Mouse (Mus musculus): Measurements from ENCODE around the gene Zfpm1.

The Zfpm1 gene

DNA sequence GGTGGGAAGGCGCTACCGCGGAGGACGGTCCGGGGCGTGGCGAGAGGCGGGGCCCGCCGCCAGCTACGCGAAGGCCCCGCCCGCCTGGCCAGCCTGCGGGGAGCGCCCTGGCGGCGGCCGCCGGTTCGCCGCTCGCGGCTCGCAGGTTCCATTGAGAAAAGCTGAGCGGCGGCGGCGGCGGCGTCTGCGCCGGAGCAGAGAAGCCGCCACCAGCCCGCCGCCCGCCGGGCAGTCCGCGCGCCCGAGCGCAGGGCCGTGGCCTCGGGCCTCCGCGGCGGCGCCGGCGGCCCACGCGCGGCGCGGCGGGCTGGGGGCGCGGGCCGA lies at the start of gene Zfpm1:
Gene Zfpm1 (plus strand): TSS at position 107 of the 324 bp plus-strand sequence.
- DNase-seq = no peak

DNA sequence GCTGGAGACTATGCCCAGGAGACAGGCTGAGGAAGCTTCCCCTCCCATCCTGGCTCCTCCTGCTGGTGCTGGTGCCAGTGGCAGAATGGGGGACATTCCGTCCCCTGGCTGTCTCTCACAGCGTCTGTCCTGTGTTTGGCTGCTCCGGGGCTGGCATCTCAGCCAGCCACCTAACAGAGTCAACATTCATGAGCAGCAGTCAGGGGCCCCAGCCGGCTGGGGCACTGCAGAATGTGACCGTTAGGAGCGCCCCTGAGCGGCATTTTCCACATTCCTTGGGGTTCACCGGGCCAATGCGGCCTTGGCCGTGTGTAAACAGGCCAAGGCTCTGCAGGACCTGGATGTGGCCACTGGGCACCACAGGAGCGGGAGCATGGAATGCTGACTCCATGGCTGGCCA lies 47.9 kb upstream of the Zfpm1 start:
- DNase-seq = no peak

DNA sequence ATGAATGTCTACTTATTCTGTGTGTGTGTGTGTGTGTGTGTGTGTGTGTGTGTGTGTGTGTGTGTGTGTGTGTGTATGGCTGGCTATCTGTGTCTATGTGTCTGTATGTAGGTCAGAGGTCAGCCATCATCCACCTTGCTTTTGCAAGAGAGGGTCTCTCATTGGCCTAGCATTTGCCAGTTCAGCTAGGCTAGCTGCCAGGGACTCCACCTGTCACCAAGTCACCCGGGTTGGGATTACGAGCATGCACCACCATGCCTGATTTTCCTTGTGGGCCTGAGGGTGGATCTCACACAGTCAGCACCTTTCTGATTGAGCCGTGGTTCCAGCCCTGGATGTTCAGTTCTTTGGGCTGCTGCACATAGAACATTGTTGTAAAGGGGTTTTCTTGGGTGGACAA lies 45.4 kb upstream of the Zfpm1 start:
- DNase-seq = no peak

DNA sequence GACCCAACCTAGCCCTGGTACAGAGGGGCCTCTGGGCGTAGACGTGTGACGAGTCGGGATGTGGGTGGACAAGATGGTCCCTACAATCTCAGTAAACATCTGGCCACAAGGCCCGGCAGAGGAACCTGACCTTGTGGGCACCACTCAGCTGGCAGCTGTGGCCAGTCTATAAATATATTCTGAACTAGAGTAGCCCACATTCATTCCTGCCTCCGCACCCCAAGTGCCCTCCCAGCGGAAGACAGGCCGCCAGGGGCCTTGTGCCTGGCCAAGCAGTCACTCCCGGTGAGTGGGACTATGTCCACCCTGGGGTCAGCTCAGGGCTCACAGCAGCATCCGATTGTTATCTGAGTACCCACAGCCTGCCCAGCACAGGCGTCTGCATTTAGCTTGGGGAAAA lies 43.7 kb upstream of the Zfpm1 start:
- no peak for DNase-seq

DNA sequence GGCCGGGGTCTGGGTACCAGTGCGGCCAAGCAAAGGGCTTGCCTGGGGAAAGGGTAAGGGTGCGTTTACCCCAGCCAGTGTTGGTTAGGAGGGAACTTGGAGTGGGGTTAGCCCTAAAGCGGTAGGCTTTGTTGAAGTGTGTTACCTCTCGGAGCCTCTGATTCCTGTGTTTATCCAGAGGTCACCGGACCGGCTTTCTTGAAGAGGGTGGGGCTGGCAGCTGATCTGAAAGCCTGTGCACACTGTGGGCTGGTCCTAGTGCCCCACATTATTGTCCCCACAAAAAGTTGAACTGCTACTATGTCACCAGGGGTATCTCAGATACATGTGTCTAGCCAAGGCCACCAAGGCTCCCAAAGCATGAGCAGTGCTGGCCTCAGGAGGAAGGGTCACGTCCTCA lies 43.2 kb upstream of the Zfpm1 start:
- DNase-seq = no peak

DNA sequence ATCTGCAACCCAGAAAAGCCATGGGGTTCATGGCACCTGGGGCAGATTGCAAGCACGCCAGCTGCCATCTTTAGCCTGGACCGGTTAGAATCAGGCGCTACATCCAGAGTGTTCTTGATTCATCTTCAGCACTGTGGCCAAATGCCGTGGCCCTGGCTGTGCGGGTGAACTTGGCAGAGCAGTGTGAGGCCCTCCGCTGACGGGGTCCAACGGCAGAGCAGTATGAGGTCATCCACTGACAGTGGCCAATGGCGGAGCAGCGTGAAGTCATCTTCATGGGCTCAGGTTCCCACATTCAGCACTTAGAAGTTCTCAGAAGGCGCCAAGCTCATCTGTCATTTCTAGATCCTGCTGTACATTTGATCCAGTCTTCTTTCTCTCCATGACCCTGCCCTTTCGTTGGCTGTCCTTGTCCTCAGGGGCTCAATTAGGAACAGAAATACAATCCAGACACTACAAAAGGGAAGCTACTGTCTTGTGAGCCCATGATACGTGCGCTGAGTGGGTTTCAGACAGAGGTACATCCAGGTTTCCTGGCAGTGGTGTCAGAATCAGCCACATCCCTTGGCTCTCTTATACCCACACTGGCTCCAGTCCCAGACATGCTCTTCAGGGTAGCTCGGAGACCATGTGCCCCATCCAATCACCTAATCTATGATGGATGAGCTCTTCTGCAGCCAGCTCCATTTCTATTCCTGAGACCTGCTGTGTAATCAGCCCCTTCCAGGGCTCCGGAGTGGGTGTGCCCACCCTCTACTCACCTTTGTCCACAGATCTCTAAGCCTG lies 41.5 kb upstream of the Zfpm1 start:
- DNase-seq = no peak

DNA sequence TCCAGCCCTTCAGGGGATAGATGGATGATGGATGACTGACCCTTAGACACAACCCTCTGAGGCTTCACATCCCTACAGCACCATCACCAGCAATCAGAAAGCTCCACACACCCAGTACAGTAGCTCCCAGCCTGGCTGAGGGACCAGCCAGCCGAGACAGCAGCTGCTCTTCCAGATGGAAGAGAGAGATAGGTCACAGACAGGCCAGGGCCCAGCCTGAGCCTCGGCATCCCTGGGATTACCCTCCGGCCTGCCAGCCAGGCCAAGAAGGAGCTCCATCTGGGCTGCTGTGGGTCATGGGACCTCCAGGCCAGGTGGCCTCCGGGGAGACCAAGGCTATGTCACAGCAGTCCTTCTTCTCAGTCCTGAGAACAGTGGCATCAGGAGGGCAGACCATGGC lies 38.6 kb upstream of the Zfpm1 start:
- DNase-seq = no peak

DNA sequence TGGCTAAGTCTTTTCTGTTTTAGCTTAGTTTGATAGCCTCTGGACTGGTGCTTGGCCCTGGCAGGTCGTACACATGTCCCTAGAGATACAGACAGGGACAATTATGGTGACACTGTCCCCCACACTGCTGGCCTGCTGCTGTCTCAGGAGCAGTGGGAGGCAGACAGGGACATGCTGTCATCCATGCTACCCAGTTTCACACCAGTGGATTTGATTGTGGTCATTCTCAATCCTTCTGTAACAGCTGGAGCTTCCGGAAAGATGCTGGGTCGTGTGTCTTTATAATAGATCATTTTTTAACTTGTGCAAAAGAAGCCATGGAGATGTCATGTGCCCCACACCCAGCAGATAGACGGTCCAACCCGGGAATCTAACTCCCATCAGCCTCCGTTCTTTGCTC lies 36.8 kb upstream of the Zfpm1 start:
- DNase-seq = no peak

DNA sequence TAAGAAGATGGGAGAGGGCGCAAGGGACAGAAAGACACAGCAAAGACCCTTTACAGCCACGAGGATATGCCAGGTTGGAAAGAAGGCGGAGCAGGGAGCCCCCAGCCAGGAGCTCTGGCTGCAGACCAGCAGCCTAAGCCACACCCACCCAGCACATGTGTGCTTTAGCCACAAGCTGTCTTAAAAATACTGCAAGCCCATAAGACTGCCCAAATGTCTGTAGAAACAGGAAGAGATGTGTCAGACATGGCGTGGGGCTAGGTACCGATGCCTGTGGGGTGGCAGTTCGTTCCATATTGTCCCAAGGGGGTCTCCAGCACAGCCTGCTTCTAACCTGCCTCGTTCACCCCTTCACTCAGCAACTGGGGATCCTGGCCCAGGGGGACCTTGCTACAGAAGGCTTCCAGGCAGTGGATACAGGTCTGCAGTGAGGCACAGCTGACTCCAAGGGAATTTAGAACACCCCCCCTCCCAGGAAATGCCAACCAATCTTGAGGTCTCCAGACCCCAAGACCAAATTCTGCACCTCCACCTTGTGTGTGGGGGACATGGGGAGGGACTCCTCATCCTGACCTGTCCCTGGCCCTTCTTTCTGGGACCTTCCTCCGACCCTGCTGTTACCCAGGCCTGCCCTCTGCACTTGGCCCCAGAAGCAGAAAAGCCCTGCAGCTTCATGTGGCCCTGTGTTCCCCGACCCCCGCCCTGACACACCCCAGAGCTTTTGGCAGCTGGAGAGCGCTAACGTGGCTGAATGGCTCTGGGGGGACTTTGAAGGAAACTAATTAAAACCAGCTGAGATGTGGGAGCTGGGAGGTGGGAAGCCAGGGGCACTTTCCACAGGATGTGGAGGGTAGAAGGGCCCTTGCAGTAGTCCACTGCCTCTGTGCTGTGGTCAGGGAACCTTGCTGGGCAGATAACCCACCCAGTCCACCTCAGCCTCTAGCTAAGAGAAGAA lies 35.4 kb upstream of the Zfpm1 start:
- DNase-seq = no peak

DNA sequence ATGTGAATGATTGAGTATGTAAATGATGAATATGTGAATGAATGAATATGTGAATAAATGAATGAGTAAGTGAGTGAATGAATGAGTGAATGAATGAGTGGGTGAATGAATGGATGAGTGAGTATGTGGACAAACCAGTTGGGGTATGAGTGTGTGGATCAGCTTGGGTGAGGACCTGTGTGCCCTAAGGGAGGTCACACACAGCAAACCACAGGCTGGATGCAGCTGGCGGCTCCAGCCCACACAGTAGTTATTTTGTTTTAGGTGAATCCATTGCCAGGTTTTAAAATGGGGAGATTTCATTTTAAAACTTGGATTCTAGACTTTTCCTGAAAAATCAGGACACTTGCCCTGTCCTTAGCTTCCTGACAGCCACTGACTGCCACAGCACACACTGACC lies 30.2 kb upstream of the Zfpm1 start:
- DNase-seq = no peak

DNA sequence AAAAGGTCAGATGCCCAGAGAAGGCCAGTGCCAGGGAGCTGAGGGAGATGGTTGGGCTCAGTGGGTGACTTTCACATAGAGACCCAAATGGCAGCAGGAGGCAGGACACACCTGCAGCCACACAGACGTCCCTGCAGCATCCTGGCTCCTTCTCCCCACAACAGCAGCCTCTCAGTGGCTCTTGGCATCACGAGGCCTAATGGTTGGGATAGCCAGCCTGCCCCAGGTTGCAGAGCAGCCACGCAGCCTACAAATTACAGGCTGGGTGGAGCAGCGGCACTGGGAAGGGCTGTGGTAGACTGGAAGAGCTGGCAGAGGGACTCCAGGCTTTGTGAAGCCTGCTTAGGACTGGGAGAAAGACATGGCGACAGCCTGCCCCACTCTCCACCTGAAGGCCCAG lies 29.6 kb upstream of the Zfpm1 start:
- no peak for DNase-seq

DNA sequence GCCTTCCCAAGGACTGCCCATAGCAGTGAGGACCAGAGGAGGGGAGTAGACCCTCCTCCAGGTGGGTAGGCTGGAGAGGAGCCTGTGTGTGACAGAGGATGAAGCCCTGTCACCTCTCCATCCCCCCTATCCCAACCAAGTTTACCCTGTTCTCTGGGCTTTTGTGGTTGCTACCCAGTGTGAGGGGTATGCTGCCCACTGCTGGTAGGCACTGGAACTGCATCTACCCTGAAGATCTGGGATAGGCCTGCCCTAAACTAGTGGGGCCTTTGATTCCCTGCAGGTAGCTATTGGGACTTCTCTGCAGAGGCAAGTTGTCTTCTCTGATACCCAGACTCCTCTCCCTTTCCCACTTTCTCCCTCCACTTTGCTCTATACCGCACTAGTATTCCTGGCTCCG lies 22.6 kb upstream of the Zfpm1 start:
- DNase-seq = peak; percentile 56 to 66

DNA sequence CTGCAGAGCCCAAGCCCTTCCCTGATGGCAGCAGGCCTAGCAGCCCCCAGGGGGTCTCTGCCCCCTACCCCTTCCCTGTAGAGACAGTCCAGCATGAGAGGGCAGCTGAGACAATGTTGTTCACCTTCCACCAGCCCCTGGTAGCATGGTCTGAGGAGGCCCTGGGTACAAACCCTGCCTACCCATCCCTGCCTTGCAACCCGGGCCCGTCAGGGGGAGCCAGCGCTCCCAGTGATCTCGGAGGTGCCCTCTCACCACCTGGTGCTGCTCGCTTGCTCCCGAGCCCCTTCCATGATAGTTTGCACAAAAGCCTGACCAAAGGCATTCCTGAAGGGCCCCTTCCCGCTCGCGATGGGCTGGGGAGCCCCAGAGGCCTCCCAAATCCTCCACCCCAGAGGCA lies 21.2 kb upstream of the Zfpm1 start:
- DNase-seq = no peak

DNA sequence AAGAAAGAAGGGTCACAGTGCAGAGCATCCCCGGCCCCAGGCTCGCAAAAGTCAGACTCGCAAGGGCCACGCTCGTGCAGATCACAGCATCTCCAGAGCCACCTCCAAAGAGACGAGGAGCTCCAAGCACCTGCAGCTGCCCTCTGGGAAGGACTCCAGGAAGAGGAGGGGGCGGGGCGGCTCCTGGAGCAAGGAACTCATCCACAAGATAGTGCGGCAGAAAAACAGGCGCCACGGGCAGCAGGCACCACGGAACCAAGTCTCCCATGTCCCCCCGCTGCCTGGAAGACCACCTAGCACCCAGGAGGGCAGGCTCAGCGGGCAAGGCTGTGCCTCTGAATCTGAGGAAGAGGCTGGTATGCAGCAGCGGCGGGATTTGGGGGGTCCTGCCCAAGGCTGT lies 19.1 kb upstream of the Zfpm1 start:
- DNase-seq = no peak

DNA sequence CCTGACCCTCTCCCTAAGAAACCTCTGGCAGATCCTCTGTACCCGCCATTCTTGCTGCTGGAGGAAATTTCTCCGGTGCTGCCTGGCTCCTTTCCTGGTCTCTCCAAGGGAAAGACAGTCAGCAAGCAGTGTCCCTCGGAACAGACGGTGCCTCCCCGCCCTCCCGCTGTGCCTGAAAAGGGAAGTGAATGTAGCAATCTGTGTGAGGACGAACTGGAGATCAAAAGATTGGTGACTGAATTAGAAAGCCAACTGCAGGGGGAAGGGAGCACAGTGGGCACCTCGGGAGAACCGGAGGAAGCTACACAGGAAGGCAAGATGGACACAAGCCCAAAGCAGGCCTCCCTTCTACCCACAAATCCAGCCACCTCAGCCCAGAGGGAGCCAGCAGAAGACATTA lies 17.7 kb upstream of the Zfpm1 start:
- DNase-seq = no peak

DNA sequence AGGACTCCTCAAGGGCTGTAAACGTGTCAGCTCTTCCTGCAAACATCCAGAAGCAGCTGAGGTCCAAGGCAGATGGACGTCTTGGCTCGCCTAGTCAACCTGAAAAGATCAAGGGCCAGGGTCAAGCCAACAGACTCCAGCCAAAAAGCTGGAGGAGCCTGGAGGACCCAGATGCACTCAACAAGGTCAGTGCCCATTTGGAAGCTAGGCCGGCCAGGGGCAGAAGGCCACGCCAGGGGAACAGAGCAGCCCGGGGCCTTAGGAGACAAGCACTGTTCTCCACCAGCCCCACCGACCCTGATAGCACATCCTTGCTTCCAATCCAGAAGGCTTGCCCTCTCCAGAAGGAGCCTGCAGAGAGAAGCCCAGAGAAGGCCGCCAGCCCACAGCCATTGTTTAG lies 16.4 kb upstream of the Zfpm1 start:
- DNase-seq = no peak

DNA sequence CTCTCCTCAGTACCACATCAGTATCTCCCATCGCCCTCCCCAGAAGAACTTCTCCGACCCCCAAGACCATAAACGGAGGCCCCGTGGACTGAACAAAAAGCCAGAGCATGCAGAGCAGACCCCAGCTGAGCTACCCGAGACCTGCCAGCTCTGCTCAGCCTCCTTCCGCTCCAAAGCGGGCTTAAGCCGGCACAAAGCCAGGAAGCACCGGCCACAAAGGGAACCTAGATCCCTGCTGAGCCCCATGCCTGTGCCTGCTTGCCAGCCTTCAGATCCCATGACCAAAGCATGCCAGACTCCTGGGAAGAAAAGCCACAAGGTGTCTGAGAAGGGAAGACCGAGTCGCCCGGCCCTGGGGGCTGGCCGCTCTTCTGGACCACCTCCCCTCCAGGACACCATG lies 15.1 kb upstream of the Zfpm1 start:
- no peak for DNase-seq

DNA sequence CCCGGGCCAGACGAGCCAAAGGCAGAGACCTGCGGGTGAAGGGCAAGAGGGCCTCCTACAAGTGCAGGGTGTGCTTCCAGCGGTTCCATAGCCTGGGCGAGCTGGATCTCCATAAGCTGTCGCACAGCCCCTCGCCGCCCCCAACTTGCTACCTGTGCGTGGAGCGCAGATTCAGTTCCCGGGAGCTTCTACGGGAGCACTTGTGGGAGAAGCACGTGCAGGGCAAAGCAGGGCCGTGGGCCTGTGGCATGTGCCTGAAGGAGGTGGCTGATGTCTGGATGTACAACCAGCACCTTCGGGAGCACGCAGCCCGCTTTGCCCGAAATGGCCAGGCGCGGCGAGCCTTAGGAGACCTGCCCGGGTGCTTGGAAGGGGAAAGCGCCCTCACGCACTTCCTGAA lies 13.1 kb upstream of the Zfpm1 start:
- DNase-seq = no peak

DNA sequence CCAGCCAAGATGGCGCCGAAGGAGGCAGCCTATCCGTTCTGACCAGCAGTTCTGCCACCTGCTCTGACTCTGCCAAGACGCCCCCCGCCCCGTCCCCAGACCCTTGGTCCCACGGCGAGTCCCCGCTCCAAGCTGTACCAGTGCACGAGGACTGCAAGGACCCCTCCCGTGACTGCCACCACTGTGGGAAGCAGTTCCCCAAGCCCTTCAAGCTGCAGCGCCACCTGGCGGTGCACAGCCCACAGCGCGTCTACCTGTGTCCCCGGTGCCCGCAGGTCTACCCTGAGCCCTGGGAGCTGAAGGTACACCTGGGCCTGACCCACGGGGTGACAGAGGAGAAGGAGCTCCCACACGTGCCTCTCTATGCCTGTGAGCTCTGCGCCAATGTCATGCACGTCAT lies 12.5 kb upstream of the Zfpm1 start:
- peak; percentile 75 to 78 for DNase-seq

DNA sequence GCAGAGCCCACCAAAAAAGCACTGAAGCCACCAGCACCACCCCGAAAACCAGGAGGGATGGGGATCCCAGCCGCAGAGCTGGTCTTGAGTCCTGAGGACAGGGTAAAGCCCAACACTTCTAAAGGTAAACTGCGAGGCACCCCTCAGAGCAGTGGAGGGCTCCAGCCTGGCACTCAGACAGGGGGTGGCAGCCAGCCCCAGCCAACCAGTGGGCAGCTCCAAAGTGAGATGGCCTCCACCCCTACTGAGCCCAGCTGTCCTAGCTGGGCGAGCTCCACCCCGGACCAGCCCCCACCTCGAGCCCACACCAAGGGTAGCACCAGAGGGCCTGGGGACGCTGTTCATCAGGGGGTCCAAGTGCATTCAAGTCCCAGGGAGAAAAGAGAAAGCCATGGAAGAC lies 11.4 kb upstream of the Zfpm1 start:
- no peak for DNase-seq

DNA sequence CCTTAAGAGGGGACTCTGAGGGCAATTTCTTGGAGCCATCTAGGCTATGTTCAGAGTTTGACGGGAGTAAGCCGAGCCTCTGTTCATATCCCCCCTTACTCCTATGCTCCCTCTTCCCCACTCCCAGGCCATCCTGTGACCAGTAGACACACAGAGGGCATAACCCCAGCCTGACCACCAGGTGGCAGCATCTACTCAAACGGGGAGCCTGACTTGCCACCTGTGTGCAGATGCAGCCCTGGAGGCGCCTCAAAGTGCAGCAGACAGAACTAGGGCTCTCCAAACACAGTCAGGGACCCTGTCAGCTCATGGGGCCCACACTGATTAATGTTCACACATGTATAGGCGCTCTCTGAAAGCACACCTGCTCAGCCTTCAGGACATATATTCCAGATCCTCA lies 8.8 kb upstream of the Zfpm1 start:
- peak; percentile 86 to 87 for DNase-seq

DNA sequence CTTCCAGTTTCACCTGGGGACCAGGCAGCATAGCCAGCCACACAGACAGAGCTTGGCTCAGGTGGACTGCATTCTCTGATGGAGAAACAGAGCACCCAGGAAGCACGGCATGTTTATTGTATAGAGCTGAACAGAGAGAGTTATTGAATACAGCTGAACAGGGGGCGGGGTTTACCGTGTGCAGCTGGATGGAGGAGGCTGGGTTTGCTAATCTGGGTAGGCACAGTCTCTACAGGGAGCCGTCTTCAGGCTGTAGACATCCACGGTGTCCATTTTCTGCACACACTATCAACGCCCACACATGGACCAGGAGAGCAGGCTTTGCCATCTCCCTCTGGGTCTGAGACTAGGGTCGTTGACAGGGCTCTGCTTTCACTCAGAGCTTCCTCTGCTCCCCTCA lies 8.1 kb upstream of the Zfpm1 start:
- no peak for DNase-seq

DNA sequence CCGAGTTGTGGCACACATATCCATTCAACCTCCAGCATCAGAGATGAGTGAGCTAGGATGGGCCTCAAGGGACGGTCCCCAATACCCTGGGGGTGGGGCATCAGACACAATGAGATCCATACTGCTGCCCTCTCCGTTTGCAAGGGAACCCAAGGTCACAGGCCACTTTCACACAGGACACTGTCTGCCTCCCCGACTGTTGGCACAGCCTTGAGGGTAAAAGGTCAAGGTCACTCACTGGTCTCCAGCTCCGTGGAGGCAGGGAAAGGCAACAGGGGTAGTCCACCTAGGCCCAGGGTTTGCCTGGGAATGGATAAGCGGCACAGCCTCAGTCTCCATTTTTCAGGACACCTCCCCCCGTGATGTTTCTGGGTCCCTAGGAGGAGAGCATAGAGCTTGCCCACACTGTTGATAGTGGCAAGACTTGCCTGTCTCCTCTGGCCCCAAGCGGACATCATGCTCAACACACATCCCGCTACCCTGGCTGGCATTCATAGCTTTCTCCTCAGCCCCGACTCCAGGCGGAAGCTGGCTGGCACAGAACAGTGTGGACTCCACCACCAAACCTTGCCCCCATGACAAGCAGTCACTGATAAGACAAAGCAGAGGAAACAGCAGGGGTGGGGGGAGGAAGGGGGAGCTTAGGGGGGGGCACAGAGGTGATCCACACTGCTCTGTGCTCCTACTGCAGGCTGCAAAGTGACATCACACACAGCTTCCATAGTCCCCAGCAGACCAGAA lies 7.1 kb upstream of the Zfpm1 start:
- DNase-seq = no peak

DNA sequence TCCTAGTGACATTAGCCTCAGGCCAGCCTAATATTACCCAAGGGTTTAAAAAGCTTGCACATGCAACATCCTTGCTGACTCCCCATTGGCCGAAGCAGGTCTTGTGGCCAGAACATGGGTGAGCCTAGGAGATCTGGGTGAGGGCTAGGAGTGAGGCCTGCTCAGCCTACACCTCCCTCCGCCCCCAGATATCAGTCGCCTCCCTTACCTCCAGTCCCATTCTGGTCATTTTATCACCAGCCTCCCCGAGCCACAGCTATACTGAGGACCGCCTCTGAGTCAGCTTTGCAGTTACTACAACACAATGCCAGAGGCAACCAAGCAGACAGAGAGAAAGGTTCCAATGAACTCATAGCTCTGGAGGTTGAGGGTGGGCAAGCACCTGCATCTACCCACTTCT lies 5.6 kb upstream of the Zfpm1 start:
- no peak for DNase-seq
